Mouse (Mus musculus): ENCODE results near the gene Nck2. TPM values are rescaled to one million over a fixed set of nuclear protein-coding genes. Genes with fewer than 3 reads are reported as not detected.

The Nck2 gene
- polyA plus RNA-seq, 1 experiment from 2014 or later: 40.9 TPM

DNA sequence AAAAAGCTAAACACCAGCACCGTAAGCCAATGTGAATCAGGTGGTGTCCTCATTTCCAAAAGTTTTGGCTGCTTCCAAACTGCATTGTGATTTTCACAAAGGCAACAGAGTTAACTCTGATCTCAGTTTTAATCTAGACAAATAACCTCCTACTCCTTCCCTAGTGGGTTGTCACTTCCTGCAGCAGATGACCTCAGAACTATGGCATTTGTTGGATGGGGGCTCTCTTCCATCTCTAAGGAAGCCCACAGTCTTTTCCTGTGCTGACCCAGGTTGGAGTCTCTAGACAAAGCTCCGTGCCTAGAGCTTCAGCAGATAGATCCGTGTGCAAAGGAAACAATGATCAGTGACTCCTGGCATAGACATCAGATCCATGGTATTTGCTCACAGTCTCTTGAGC is 31.1 kb upstream of the Nck2 start:
- Histone ChIP-seq H3K9me3 (no peaks in the 10 kb centered on the region), H3K4me2 (no peak overlapping the region), H3K27me3 (no peaks in the 10 kb centered on the region), H3K36me3 (replicated peaks) (no peaks in the 10 kb centered on the region), H3K4me3 (replicated peaks) (no peak overlapping the region), H3K9ac (no peak overlapping the region), H3K4me1 (no peaks in the 10 kb centered on the region), H3K27ac (no peak overlapping the region)
- 74% methylated on average over 3 of the region's 3 CpGs for WGBS
- ATAC-seq (ENCODE audit: low FRiP score): no peak

DNA sequence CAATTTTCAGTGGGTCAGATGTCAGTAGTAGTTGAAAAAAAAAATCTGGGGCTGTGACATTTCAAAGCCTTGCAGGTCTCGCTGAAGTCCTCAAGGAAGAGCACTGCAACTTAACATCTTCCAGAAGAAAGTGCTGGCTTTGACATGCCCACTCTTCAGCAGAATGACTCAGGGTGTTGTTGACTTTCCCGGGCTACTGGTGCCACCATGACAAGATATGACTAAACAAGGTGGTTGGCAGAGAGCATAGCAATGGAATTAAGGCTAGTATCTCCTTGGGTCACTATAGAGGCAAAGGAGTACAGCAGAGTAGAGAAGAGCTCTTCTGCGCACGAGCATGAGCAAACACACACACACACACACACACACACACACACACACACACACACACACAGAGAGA is 30.6 kb upstream of the Nck2 start:
- no peaks in the 10 kb centered on the region for H3K36me3 ChIP-seq (replicated peaks)
- no peak overlapping the region for H3K27ac ChIP-seq
- H3K4me3 ChIP-seq (replicated peaks): no peak overlapping the region
- no peaks in the 10 kb centered on the region for H3K9me3 ChIP-seq
- no peaks in the 10 kb centered on the region for H3K27me3 ChIP-seq
- 83% methylated on average over 4 of the region's 4 CpGs for WGBS
- no peak overlapping the region for H3K4me2 ChIP-seq
- no peaks in the 10 kb centered on the region for H3K4me1 ChIP-seq
- no peak overlapping the region for H3K9ac ChIP-seq
- no peak for ATAC-seq (ENCODE audit: low FRiP score)

DNA sequence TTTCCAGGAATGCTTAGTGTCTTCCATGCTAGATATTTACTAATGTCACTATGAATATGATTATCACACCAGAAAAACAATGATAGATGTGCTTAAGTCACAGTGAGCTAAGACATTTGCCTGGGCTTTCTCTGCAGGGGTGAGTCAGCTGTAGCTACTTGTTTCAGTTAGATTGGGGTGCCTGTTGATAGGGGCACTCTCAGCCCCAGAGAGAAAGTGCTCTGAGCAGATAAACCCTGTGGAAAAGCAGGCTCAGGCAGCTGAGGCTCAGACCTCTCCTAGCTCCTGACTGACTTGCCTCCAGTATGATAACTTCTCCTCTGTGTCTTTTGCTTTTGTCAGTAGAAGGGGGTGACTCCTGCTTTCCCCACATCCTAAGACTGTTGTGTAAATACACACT is 30.2 kb upstream of the Nck2 start:
- H3K9ac ChIP-seq: no peak overlapping the region
- H3K36me3 ChIP-seq (replicated peaks): no peaks in the 10 kb centered on the region
- no peaks in the 10 kb centered on the region for H3K27me3 ChIP-seq
- no peak overlapping the region for H3K4me3 ChIP-seq (replicated peaks)
- H3K4me2 ChIP-seq: no peak overlapping the region
- no peaks in the 10 kb centered on the region for H3K4me1 ChIP-seq
- no peaks in the 10 kb centered on the region for H3K9me3 ChIP-seq
- no peak overlapping the region for H3K27ac ChIP-seq
- no peak for ATAC-seq (ENCODE audit: low FRiP score)

DNA sequence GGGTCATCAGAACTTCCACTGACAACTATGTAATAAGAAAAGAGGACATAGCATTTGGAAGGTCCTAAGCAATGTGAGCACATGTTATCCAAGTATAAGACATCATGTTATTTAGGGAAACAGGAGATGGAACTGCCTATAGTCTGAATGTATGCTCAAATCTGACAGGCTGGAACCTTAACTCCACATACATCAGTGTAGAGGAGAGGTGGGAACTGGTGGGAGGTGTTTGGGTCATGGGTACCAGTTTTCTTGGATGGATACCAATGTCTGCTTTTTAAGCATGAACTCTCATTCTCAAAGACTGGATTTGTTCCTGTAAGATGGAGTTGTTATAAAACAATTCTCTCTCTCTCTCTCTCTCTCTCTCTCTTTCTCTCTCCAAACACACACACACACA is 29.4 kb upstream of the Nck2 start:
- ATAC-seq (ENCODE audit: low FRiP score): no peak
- H3K27ac ChIP-seq: no peak overlapping the region
- no peaks in the 10 kb centered on the region for H3K9me3 ChIP-seq
- no peak overlapping the region for H3K9ac ChIP-seq
- no peak overlapping the region for H3K4me3 ChIP-seq (replicated peaks)
- no peaks in the 10 kb centered on the region for H3K27me3 ChIP-seq
- no peaks in the 10 kb centered on the region for H3K36me3 ChIP-seq (replicated peaks)
- H3K4me2 ChIP-seq: no peak overlapping the region
- no peaks in the 10 kb centered on the region for H3K4me1 ChIP-seq

DNA sequence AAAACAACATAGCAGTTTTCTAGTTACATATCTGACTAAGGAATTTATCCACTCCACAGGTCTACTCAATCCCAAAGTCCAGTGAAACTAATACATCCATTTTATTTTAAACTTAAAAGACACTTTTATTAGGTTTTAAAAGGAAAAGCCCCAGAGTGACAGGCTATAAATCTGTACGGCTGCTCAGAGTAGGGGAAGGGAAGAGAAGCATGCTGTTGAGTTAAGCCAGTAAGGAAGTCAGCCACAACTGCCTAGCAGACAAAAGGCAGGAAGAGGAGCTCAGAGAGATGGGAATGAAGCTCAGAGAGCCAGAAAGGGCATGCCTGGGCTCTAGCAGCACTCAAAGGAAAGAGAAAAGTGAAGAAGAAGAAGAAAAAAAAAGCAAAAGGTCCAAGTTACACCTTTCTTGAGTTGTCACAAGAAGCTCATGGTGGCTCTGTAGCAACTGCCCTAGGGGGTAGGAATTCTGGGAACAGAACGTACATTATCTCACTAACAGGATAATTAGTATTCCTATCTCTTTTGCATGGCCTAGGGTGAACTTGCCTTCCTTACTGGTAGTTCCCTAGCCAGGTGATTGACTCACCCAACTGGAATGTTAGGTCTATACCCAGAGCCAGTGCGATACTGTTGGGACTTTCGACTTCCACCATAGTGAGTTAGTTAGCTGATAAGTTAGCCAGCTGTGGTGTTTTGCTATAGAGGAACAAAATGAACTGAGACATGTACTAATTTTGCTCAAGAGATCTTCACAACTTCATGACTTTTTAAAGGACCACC is 21.2 kb upstream of the Nck2 start:
- no peaks in the 10 kb centered on the region for H3K27me3 ChIP-seq
- H3K36me3 ChIP-seq (replicated peaks): no peaks in the 10 kb centered on the region
- H3K4me2 ChIP-seq: no peak overlapping the region
- no peaks in the 10 kb centered on the region for H3K4me1 ChIP-seq
- WGBS: 80% methylated on average over 4 of the region's 4 CpGs
- no peak overlapping the region for H3K27ac ChIP-seq
- H3K4me3 ChIP-seq (replicated peaks): no peak overlapping the region
- H3K9me3 ChIP-seq: no peaks in the 10 kb centered on the region
- H3K9ac ChIP-seq: no peak overlapping the region
- no peak for ATAC-seq (ENCODE audit: low FRiP score)

DNA sequence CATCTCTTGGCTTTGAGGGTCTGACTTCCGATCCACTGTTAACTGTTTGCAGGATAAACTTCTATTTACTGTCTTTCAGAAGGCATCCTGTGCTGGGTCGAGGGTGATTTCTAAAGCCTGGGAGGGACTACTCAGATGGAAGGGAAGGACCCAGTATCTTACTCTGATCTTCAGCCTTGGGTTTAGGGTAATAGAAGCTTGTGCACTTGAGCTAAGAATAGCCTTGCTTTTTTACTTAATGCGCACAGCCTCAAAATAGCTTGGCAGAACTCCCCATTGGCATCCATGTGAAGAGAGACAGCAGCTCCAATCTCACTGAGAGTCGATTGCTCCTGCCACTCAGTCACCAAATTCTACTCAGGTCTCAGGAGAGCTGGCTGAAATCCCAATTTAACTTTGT is 17.9 kb upstream of the Nck2 start:
- Histone ChIP-seq H3K9me3 (no peaks in the 10 kb centered on the region), H3K4me2 (no peak overlapping the region), H3K9ac (no peak overlapping the region), H3K4me3 (replicated peaks) (no peak overlapping the region), H3K27me3 (no peaks in the 10 kb centered on the region), H3K27ac (no peak overlapping the region), H3K36me3 (replicated peaks) (no peaks in the 10 kb centered on the region), H3K4me1 (no peaks in the 10 kb centered on the region)
- WGBS: 75% methylated on average over 4 of the region's 4 CpGs
- no peak for ATAC-seq (ENCODE audit: low FRiP score)

- Histone ChIP-seq H3K4me1 (no peaks in the 10 kb centered on the region), H3K9me3 (no peaks in the 10 kb centered on the region), H3K4me3 (replicated peaks) (no peak overlapping the region), H3K27me3 (no peaks in the 10 kb centered on the region), H3K9ac (no peak overlapping the region), H3K27ac (no peak overlapping the region), H3K36me3 (replicated peaks) (no peaks in the 10 kb centered on the region), H3K4me2 (no peak overlapping the region)
- WGBS: 84% methylated on average over 6 of the region's 6 CpGs
- no peak for ATAC-seq (ENCODE audit: low FRiP score)
Observed at GRCm38 (mm10) chr1:43426993-43427535, 17.3 kb upstream of the Nck2 start.

- no peaks in the 10 kb centered on the region for H3K27me3 ChIP-seq
- no peaks in the 10 kb centered on the region for H3K4me1 ChIP-seq
- H3K4me3 ChIP-seq (replicated peaks): no peak overlapping the region
- H3K4me2 ChIP-seq: no peak overlapping the region
- H3K9me3 ChIP-seq: no peaks in the 10 kb centered on the region
- H3K9ac ChIP-seq: no peak overlapping the region
- ATAC-seq (ENCODE audit: low FRiP score): no peak
- no peaks in the 10 kb centered on the region for H3K36me3 ChIP-seq (replicated peaks)
- WGBS: 89% methylated on average over 9 of the region's 9 CpGs
- H3K27ac ChIP-seq: no peak overlapping the region
Observed at GRCm38 (mm10) chr1:43429924-43430876, 14.2 kb upstream of the Nck2 start.

GRCm38 (mm10) chr1:43433853-43434252 is 10.5 kb upstream of the Nck2 start:
- H3K9ac ChIP-seq: no peak overlapping the region
- no peaks in the 10 kb centered on the region for H3K9me3 ChIP-seq
- no peaks in the 10 kb centered on the region for H3K27me3 ChIP-seq
- H3K36me3 ChIP-seq (replicated peaks): no peaks in the 10 kb centered on the region
- no peak overlapping the region for H3K4me2 ChIP-seq
- WGBS: 83% methylated on average over 4 of the region's 4 CpGs
- no peak overlapping the region for H3K4me3 ChIP-seq (replicated peaks)
- no peak overlapping the region for H3K27ac ChIP-seq
- H3K4me1 ChIP-seq: no peaks in the 10 kb centered on the region
- no peak for ATAC-seq (ENCODE audit: low FRiP score)

- Histone ChIP-seq H3K4me3 (replicated peaks) (no peak overlapping the region), H3K9ac (no peak overlapping the region), H3K36me3 (replicated peaks) (no peaks in the 10 kb centered on the region), H3K27me3 (no peaks in the 10 kb centered on the region), H3K9me3 (no peaks in the 10 kb centered on the region), H3K4me1 (no peaks in the 10 kb centered on the region), H3K27ac (no peak overlapping the region), H3K4me2 (no peak overlapping the region)
- ATAC-seq (ENCODE audit: low FRiP score): no peak
Observed at GRCm38 (mm10) chr1:43436554-43436953, 7.8 kb upstream of the Nck2 start.

GRCm38 (mm10) chr1:43439261-43439660 is 5.1 kb upstream of the Nck2 start:
- H3K36me3 ChIP-seq (replicated peaks): no peaks in the 10 kb centered on the region
- 89% methylated on average over 1 of the region's 1 CpGs for WGBS
- no peaks in the 10 kb centered on the region for H3K4me1 ChIP-seq
- H3K9me3 ChIP-seq: no peaks in the 10 kb centered on the region
- H3K4me2 ChIP-seq: no peak overlapping the region
- H3K27ac ChIP-seq: no peak overlapping the region
- no peak overlapping the region for H3K9ac ChIP-seq
- ATAC-seq (ENCODE audit: low FRiP score): no peak
- no peak overlapping the region for H3K4me3 ChIP-seq (replicated peaks)
- H3K27me3 ChIP-seq: peaks cover 3% of the 10 kb centered on the region; the same call in 1 of the 2 replicates

- Histone ChIP-seq H3K36me3 (replicated peaks) (no peaks in the 10 kb centered on the region), H3K4me3 (replicated peaks) (no peak overlapping the region), H3K27ac (no peak overlapping the region), H3K9me3 (no peaks in the 10 kb centered on the region), H3K9ac (no peak overlapping the region), H3K4me2 (no peak overlapping the region), H3K4me1 (peaks cover 13% of the 10 kb centered on the region), H3K27me3 (peaks cover 3% of the 10 kb centered on the region; the same call in 1 of the 2 replicates)
- no peak for ATAC-seq (ENCODE audit: low FRiP score)
- WGBS: 90% methylated on average over 2 of the region's 2 CpGs
Observed at GRCm38 (mm10) chr1:43442568-43442967, 1.8 kb upstream of the Nck2 start.
